ENCODE assay signal across 8 mouse cellular contexts in genomic region chr1:64791826-64792225, GRCm38 (mm10). TPM values are rescaled to one million over a fixed set of nuclear protein-coding genes. Genes with fewer than 3 reads are reported as not detected.
DNase-seq lines count a peak whose midpoint lies in the region; ATAC-seq and TF ChIP-seq lines count a peak whose summit lies in the region.

No protein-coding gene starts in this region.

- H3K27ac ChIP-seq in liver, adult 2 months (replicated peaks; ENCODE audit: insufficient read depth, low read depth, low read length), result no peak overlapping the region
- H3K27ac ChIP-seq in liver, embryonic 11.5 days (ENCODE audit: low read depth, low read length), result no peak overlapping the region
- peak overlapping the region; percentile 71 for H3K27ac ChIP-seq in forebrain, embryonic 15.5 days (replicated peaks)
- H3K27ac ChIP-seq in heart, embryonic 15.5 days, result peak overlapping the region; percentile 82
- peak overlapping the region; percentile 69 for H3K27ac ChIP-seq in layer of hippocampus, adult 2 months

- no peaks in the 10 kb centered on the region for H3K36me3 ChIP-seq in liver, adult 2 months (ENCODE audit: control insufficient read depth, insufficient read depth, low read length)
- peaks cover 2% of the 10 kb centered on the region; the same call in 1 of the 2 replicates for H3K36me3 ChIP-seq in liver, embryonic 11.5 days (ENCODE audit: control insufficient read depth, insufficient read depth, low read length)
- 0 out of 2 replicates have a peak, but pooled peaks cover 2% of the 10 kb centered on the region for H3K36me3 ChIP-seq in forebrain, embryonic 15.5 days
- H3K36me3 ChIP-seq in heart, embryonic 15.5 days, result 0 out of 2 replicates have a peak, but pooled peaks cover 4% of the 10 kb centered on the region

- no peak for TF ChIP-seq CTCF in liver, adult 2 months (IDR thresholded peaks at IDR 0.05; ENCODE audit: low read depth, low read length)
- no peak for TF ChIP-seq CTCF in layer of hippocampus, adult 2 months (conservative IDR thresholded peaks at IDR 0.05)

- no peaks in the 10 kb centered on the region for H3K79me2 ChIP-seq in liver, adult 2 months (ENCODE audit: control insufficient read depth, insufficient read depth, low read length)

- H3K9me3 ChIP-seq in liver, embryonic 11.5 days (ENCODE audit: control insufficient read depth, low read length), result no peaks in the 10 kb centered on the region
- no peaks in the 10 kb centered on the region for H3K9me3 ChIP-seq in forebrain, embryonic 15.5 days
- H3K9me3 ChIP-seq in heart, embryonic 15.5 days (replicated peaks), result no peaks in the 10 kb centered on the region

- H3K4me3 ChIP-seq in liver, adult 2 months (ENCODE audit: insufficient read depth, low read depth, low read length), result no peak overlapping the region
- H3K4me3 ChIP-seq in liver, embryonic 11.5 days (ENCODE audit: low read depth, low read length), result no peak overlapping the region
- H3K4me3 ChIP-seq in forebrain, embryonic 15.5 days, result no peak overlapping the region
- H3K4me3 ChIP-seq in heart, embryonic 15.5 days, result no peak overlapping the region
- no peak overlapping the region for H3K4me3 ChIP-seq in layer of hippocampus, adult 2 months

- no peak for TF ChIP-seq POLR2A in liver, adult 2 months (IDR thresholded peaks at IDR 0.05; ENCODE audit: extremely low read depth, insufficient read depth, low read length)

- ATAC-seq in liver, embryonic 11.5 days (replicated peaks; ENCODE audit: low FRiP score), result no peak
- ATAC-seq in forebrain, embryonic 15.5 days (replicated peaks), result peak; percentile 67
- peak; percentile 71 for ATAC-seq in heart, embryonic 15.5 days (replicated peaks; ENCODE audit: insufficient number of reproducible peaks, insufficient read depth, low FRiP score, low read depth)
- no peak for ATAC-seq in megakaryocyte-erythroid progenitor cell, adult 5-6 weeks (replicated peaks; ENCODE audit: low FRiP score, low TSS enrichment, poor library complexity, severe bottlenecking)

- H3K4me2 ChIP-seq in liver, embryonic 11.5 days, result no peak overlapping the region
- no peak overlapping the region for H3K4me2 ChIP-seq in forebrain, embryonic 15.5 days (replicated peaks)
- H3K4me2 ChIP-seq in heart, embryonic 15.5 days, result peak overlapping the region; percentile 16; the same call in 1 of the 2 replicates

- no peak overlapping the region for H3K9ac ChIP-seq in liver, adult 2 months (ENCODE audit: low read depth, low read length)
- no peak overlapping the region for H3K9ac ChIP-seq in liver, embryonic 11.5 days (ENCODE audit: low read depth, low read length)
- H3K9ac ChIP-seq in forebrain, embryonic 15.5 days (replicated peaks), result no peak overlapping the region
- no peak overlapping the region for H3K9ac ChIP-seq in heart, embryonic 15.5 days

- peak; percentile 39 for DNase-seq in liver, adult 2 months (ENCODE audit: extremely low read depth, low read depth, low spot score)
- no peak for DNase-seq in liver, embryonic 11.5 days (ENCODE audit: low spot score)
- peak; percentile 68 to 75 for DNase-seq in layer of hippocampus, adult 2 months (ENCODE audit: low spot score in 2 of 2)
- DNase-seq in right cerebral cortex, adult 18-20 months, result peak; percentile 89
- no peak for DNase-seq in B cell, adult 2 months

- no peaks in the 10 kb centered on the region for H3K27me3 ChIP-seq in liver, adult 2 months (ENCODE audit: control insufficient read depth, insufficient read depth, low read length)
- no peaks in the 10 kb centered on the region for H3K27me3 ChIP-seq in liver, embryonic 11.5 days (replicated peaks; ENCODE audit: control insufficient read depth, insufficient read depth, low read length)
- no peaks in the 10 kb centered on the region; the same call in 1 of the 2 replicates for H3K27me3 ChIP-seq in forebrain, embryonic 15.5 days
- H3K27me3 ChIP-seq in heart, embryonic 15.5 days, result no peaks in the 10 kb centered on the region

- peaks cover 30% of the 10 kb centered on the region for H3K4me1 ChIP-seq in liver, adult 2 months (ENCODE audit: control insufficient read depth, insufficient read depth, low read length)
- H3K4me1 ChIP-seq in liver, embryonic 11.5 days (replicated peaks; ENCODE audit: control insufficient read depth, insufficient read depth, low read length), result peaks cover 6% of the 10 kb centered on the region
- H3K4me1 ChIP-seq in forebrain, embryonic 15.5 days, result peaks cover 25% of the 10 kb centered on the region
- H3K4me1 ChIP-seq in heart, embryonic 15.5 days (replicated peaks), result peaks cover 50% of the 10 kb centered on the region

- WGBS in liver, adult 2 months, result 42% methylated on average over 6 of the region's 6 CpGs
- 58% methylated on average over 6 of the region's 6 CpGs for WGBS in liver, embryonic 11.5 days
- WGBS in forebrain, embryonic 15.5 days, result 11% methylated on average over 6 of the region's 6 CpGs
- WGBS in heart, embryonic 15.5 days, result 24% methylated on average over 6 of the region's 6 CpGs

RNA-seq across cellular contexts. Expression of gene Fzd5, which starts 54.3 kb away (rescaled TPM):
- total RNA-seq in liver, adult 2 months (2014; rRNA removed), result 3.1 and 4.0 TPM in 2 replicates
- 4.7 and 4.9 TPM in 2 replicates for polyA plus RNA-seq in liver, adult 2 months (2012; rRNA removed)
- polyA plus RNA-seq in liver, embryonic 11.5 days (2014; fragmentation: Nextera tagmentation; extraction: Ambion mirVana), result 2.2 and 2.7 TPM in 2 replicates
- polyA plus RNA-seq in forebrain, embryonic 15.5 days (2015; fragmentation: Nextera tagmentation; extraction: Ambion mirVana), result 0.55 and 0.87 TPM in 2 replicates
- 1.5 and 1.7 TPM in 2 replicates for polyA plus RNA-seq in heart, embryonic 15.5 days (2015; fragmentation: Nextera tagmentation; extraction: Ambion mirVana)
- total RNA-seq in layer of hippocampus, adult 2 months (2021), result 1 to 10 TPM in 1 of 2 experiments, under 1 TPM in 1; 0.93 to 1.3 TPM
- 0.52 and 1.5 TPM in 2 replicates for total RNA-seq in megakaryocyte-erythroid progenitor cell, adult 5-6 weeks (2014; fragmentation: Nextera tagmentation)
- total RNA-seq in megakaryocyte-erythroid progenitor cell, adult 5-6 weeks (2017), result 2.0 and 2.6 TPM in 2 replicates

Comparison
In these comparisons a context has a peak if more than half of its experiments do, and no peak if none do; other contexts are left out.
1. DNase-seq: peak in liver, adult 2 months (single experiment), layer of hippocampus, adult 2 months (2 of 2) and right cerebral cortex, adult 18-20 months (single experiment); none in liver, embryonic 11.5 days (single experiment) and B cell, adult 2 months (0 of 2).
2. H3K27ac ChIP-seq: peak in forebrain, embryonic 15.5 days (single experiment), heart, embryonic 15.5 days (single experiment) and layer of hippocampus, adult 2 months (single experiment); none in liver, adult 2 months (single experiment) and liver, embryonic 11.5 days (single experiment).
3. ATAC-seq: peak in forebrain, embryonic 15.5 days (single experiment) and heart, embryonic 15.5 days (single experiment); none in liver, embryonic 11.5 days (single experiment) and megakaryocyte-erythroid progenitor cell, adult 5-6 weeks (single experiment).